Mouse (Mus musculus) kidney, postnatal 14 days (tissue): ENCODE measurements around the gene Slc22a23.
A peak's percentile ranks its signal among the peaks of the same experiment; 100 is the strongest.
"Not testable (repeated sequence)": the region's sequence is repeated elsewhere in the genome, so short reads cannot be mapped to it uniquely, and the experiment has no call there.

ENCODE experiments used
- DNase-seq: peaks from one replicate; pipeline ENCODE4 v3.0.0; 2022; ENCODE audit warnings: mixed read lengths

Gene Slc22a23

DNA sequence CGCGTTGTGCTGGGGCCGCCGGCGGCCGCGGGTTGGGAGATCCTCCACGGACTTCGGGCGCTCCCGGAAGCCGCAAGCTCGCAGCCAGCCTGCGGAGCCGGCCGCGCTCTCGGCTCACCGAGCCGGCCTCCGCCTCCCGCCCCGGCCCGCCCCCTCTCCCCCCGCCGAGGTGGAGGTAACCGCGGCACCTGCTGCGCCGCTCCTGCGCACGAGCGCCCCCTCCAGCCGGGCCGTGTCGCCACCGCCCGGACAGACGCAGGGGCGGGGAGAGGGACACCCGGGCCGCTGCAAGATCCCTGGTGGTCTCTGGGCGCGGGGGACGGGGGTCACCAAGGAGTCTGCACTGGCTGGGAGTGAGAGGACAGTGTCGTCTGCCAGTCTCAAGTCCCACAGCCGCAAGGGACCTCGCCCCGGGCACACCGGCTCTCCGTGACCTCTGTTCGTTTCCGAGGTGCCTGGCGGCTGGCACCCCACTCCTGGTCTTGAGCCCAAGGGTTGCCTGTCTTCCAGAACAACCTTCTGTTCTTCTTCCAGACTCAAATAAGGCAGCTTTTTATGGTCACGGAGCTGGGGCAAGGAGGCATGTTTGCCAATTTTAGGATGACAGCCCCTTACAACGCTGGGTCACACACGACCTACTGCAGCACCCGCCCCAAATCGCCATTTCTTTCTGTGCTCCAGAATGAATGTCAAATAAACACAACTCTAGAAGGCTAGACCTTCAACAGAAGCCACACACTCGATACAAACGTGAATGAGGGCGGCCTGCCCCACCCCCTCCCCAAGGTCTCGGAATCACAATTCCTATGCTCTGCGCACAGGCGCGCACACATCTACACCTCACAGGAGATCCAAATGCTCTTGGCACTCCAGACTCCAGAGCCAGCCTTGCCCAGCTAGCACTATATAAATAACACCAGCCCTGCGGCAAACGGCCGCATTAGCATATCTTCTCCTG lies at the start of gene Slc22a23:
TSS of gene Slc22a23 (minus strand) at position 55 of the 958 bp plus-strand sequence.
- peak; percentile 88 for DNase-seq

DNA sequence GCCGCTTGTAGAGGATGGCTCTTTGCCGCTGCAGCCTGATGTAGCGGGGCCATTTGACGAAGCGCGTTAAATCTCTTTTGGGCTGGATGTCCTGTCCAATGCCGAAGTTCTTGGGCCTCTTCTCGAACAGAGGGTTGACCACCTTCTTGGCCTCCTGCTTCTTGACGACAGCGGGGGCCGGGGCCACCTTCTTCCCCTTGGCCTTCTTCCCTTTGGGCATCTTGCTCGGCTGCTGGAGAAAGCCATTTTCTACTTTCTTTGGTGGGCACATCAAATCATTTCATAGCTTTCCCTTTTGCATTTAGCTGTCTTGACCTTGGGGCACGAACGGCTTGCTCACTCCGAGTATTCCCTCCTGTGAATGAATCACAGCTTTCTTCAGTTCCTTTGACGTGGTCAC lies 49.3 kb upstream of the Slc22a23 start:
- DNase-seq = not testable (repeated sequence)

DNA sequence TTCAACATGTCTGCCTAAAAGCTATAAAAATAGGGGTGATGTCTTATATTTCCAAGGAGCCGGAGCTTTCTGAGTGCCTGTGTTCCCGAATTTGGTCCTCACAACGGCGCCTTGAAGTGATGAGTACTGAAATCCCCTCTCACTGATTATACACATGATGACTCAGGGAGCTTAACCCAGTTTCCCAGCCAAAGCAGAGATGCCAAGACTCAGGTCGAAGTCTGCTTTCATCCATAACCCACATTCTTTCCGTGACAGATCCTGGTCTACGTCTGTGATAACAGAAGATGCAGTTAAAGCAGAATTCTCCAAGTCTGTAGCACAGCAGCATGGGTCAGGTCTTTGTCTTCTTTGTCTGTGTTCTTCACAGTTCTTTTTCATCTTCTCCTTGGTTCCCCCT lies 47.4 kb upstream of the Slc22a23 start:
- no peak for DNase-seq

DNA sequence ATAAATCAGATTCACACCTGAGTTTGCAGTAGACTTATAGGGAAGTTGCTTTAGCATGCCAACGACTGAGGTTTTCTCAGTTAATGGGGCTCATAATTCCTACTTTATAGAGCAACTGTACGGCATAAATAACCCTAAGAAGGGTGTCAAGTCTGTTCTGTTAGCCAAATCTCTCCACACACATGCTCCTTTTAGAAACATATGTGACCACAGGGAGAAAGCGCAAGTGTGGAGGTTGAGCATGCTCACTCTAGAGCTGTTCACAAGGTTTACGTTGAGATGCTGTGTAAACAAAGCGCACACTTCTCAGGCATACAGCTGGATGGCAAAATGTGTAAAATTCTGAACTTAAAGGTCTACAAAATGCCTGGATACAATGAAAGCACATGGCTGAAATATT lies 43.2 kb upstream of the Slc22a23 start:
- no peak for DNase-seq

DNA sequence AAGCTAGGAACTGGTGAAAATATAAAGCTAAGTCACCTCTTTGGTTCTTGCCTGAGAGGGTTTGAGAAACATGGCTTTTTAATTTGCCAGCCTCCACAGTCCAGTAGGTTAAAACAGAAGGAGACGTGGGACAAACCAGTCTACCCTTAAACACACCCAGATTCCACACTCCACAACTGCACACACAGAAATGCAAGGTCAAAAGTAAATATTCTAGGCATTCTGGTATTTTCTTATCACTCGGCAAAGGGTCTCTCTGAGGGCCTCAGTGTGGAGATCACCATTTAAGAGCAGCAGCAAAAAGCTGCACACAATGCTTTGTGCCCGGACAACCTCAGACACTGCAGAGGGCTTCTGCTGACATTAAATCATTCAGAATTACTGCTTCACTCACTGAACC lies 38.4 kb upstream of the Slc22a23 start:
- no peak for DNase-seq

DNA sequence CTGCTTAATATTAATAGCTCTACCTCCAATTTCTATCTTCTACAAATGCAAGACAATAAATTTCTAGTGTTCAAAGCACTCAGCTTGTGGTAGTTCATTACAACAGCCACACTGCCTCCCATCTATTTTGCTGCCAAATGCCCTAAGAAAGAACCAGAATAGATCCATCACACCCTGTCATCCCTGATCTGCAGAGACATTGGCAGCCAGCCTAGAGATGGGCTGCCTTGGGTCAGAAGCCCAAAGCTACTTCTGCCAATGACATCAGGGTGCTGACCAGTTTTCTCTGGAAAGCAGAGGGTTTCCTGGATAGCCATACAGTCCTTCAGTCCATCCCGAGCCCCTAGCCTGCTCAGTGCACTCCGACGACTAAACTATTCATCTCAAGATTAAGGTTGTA lies 33.9 kb upstream of the Slc22a23 start:
- no peak for DNase-seq

- no peak for DNase-seq
These were observed 30.2 kb upstream of the Slc22a23 start for GRCm38 (mm10) chr13:34375145-34375544.

- no peak for DNase-seq
These were observed 28.0 kb upstream of the Slc22a23 start for GRCm38 (mm10) chr13:34372870-34373478.

DNA sequence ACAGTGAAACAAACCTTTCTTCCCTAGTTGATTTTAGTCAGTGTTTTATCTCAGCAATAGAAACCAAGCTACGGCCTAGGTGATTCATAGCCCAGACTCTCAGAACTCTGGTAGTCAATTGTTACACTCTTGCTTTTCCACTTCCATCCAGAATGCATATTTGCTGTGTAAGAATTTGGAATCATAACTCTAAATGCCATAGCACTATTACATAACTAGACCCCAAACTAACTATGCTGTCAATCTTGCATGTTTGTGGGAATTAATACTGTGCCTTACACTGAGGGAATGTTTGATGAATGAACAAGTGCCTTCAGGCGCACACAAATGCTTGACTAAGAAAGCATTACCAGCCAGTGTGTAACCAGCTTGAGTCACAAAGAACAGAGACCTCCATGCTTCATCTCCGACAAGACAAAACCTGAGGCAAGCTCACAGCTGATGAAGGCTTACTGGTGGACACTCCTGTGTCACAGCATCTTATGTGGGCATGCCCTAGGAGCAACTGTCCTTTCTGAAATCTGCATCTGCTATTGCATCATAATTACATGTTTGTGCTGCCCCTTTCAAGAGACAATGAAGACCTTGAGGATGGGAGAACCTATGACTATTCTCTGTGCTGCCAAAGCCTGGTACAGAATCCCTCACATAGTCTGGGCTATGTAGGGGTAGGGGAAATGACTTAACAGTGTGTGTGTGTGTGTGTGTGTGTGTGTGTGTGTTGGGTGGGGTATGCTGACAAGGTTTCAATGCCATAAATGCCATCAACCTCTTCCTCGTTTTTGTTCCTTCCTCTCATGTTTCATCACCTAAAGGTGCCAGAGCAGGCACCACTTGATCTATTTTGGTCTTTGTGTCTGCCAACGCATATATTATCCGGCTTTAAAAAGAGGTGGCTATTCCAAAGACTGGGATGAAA lies 27.2 kb upstream of the Slc22a23 start:
- DNase-seq = no peak

GRCm38 (mm10) chr13:34370281-34370825 lies 25.4 kb upstream of the Slc22a23 start:
- DNase-seq = no peak

DNA sequence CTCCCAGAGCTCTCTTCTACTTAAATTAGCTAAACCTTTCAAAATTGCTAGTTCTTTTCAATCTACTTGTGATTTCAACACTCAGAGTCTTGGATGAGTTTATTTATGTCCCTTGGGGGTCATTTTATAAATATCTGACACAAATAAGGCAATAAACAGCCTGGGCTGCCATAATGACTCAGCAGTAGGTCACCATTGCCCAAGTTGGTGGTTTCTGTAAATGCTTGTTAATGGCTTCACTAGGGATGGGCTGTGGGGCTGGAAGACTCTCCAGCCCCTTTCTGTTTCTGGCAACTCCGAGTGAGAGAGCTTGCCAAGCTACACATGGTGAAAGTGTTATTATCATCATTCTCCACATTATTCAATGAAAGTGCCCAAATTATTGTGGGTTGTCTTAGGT lies 20.2 kb upstream of the Slc22a23 start:
- DNase-seq = no peak

DNA sequence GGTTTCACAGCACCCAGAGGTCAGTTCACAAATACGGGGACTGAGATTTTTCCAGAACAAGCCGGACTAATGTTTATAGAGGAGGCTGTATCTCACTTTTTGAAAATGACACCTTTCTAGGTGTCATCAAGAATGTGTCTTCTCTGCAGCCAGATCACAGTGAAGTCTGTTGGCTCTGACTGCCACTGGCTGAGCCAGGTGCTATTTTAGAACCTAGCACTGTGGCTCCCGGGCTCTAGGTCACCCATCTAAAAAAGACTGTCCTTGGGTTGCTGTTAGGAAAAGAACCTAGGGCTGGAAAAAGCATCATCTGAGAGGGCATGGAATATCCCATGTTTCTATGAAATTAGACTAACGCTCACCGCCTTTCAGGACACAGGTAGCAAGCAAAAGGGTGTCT lies 10.7 kb upstream of the Slc22a23 start:
- no peak for DNase-seq

DNA sequence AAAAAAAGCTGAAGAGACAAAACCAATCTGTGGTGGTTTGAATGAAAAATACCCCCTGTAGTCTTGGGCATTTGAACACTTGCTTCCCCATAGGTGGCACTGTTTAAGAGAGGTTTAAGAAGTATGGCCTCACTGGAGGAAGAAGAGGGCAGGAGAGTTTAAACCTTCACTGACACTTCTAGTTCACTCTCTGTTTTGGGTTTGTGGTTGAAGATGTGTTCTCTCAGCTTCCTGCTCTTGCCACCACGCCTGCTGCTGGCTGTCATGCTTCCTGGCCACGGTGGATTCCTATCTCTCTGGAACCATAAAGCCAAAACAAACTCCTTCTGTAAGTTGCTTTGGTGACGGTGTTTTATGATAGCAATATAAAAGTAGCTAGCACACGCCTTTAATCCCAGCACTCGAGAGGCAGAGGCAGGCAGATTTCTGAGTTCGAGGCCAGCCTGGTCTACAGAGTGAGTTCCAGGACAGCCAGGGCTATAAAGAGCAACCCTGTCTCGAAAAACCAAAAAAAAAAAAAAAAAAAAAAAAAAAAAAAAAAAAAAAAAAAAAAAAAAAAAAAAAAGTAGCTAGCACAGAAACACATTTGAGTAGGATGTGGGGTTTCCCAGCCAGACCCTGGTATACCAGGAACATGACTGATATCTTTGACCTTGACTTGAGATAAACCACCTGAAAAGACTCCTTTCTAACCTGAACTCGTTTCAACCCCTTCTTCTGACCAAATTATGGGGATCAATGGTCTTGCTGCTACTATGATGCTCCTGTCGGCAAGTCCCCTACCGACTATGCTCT lies 10.0 kb upstream of the Slc22a23 start:
- no peak for DNase-seq

GRCm38 (mm10) chr13:34353241-34353640 lies 8.3 kb upstream of the Slc22a23 start:
- no peak for DNase-seq

- no peak for DNase-seq
These were observed 6.5 kb upstream of the Slc22a23 start for GRCm38 (mm10) chr13:34351437-34351836.

DNA sequence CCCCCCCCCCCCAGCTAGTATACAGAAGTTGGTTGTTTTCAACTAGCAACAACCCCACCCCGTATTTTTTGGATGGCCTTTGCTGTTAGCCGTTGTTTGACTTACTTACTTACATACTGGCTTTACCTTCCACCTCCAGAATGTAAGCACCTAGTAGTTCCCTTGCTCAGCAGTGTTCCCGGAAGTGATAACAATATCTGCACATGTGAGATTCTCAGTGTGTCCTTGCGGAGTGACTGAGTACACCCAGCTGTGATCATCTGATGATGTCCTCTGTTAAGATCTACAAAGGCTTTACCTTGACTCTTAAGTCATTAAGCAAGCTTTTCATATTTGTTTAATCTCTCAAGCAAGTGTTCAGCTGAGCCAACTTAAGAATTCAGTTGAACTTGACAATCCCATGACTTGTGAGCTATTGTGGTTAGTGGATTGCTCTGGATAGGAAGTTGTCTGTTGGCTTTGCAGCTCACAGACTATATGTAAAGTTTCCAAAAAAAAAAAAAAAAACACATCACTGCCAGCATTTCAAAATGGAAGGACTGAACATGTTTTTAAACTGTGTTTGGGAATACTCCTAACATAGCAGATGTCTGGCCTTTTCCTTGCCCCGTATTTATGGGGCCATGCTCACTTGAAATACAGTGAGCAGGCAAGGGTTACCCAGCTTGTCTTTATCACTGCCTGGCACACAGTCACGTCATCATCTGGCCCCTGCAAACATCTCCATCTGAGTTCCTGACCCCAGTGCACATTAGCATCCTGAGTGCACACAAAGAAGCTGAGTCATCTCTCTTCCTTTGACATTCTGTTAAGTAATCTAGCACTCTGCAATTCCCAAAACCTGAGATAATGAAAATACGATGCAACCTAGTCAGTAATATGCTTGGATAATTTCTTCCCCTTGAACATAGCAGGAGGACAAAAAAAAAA lies 3.2 kb upstream of the Slc22a23 start:
- no peak for DNase-seq

DNA sequence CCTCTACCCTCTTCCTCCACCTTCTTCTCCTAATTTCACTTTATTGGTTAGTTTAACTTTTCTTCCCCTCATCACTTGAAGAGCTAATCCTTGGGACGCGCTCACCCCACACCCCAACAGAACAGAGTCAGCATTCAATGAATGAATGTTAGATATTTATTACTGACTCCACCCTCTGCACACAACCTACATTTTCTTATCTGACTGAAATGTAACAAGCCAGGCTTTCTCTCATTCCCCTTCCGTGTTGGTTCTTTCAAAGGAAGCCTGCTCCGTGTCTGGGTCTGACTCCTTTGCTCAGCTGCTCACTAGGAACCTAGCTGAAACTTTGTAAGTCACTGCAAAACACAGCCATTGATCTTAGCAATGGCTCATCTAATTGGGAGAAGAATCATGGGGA lies 1.8 kb upstream of the Slc22a23 start:
- no peak for DNase-seq

GRCm38 (mm10) chr13:34346238-34346637 lies 1.3 kb upstream of the Slc22a23 start:
- no peak for DNase-seq

DNA sequence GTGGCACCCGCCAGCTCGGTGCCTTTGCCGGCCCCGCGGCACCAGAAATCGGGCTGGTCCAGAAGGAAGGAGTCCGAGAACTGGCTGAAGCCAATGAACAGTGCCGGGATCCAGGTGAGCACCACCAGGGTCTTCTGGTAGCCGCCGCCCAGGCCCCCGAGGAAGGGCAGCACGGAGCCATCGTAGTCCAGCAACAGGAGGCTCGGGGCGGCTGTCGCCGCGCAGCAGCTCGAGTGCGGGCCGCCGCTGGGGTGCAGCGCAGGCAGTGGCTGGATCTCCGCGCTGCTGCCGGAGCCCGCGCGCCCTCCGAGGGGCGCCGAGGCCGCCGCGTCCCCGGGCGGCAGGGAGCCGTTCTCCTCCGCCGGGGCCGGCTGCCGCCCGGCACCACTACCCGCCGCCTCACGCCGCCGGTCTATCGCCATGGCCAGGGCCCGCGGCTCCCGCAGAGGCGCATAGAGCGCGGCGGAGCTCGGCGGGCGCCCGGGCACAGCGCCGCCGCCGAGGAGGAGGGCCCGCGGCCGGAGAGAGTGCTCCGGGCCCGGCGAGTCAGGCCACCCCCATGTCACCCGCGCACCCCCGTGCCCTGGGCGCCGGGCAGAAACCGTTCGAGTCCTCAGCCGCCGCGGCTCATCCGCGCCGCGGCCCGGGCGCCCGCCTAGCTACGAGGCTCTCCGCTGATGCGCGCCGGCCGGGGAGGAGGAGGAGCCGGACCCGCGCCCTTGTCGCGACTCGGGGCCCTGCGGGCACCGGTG lies 430 bp downstream of the Slc22a23 start:
- DNase-seq = peak; percentile 60
